Mouse (Mus musculus): ENCODE data around the gene Trim29.

- no peak for TF ChIP-seq CTCF (IDR thresholded peaks at IDR 0.05; ENCODE audit: borderline replicate concordance, insufficient read depth, low read depth, low read length)
- no peak for TF ChIP-seq POLR2A (IDR thresholded peaks at IDR 0.05; ENCODE audit: borderline replicate concordance, insufficient read depth, low read length)
Measured at GRCm38 (mm10) chr9:43271761-43272518, 38.7 kb upstream of the Trim29 start.
